10 mouse cellular contexts compared by ENCODE assay signal in genomic region chr6:141797837-141798236, GRCm38 (mm10). TPM values are rescaled to one million over a fixed set of nuclear protein-coding genes. Genes with fewer than 3 reads are reported as not detected.
A peak's percentile ranks its signal among the peaks of the same experiment; 100 is the strongest.
DNase-seq lines count a peak whose midpoint lies in the region; ATAC-seq and TF ChIP-seq lines count a peak whose summit lies in the region.
"Had no signal": no experiment of that assay in that cellular context is flagged by ENCODE, and none has a peak within 500 bp of the region (broad histone marks: within the 10 kb centered on the region; RNA-seq: fewer than 3 reads in every experiment).

No protein-coding gene starts in this region.

- intact Hi-C loops in left cerebral cortex, adult 2 months (cut with DNase I), result loop anchor here (5.0 kb wide), 1 partner anchor 311 kb away; no protein-coding TSS in a partner anchor

- 14% methylated on average over 1 of the region's 1 CpGs for WGBS in embryonic facial prominence, embryonic 14.5 days
- 21% methylated on average over 1 of the region's 1 CpGs for WGBS in intestine, embryonic 14.5 days
- WGBS in midbrain, postnatal 0 days, result 27% methylated on average over 1 of the region's 1 CpGs

- no peak overlapping the region for H3K4me2 ChIP-seq in embryonic facial prominence, embryonic 14.5 days (ENCODE audit: low read depth, low read length)
- H3K4me2 ChIP-seq in intestine, embryonic 14.5 days (ENCODE audit: low read length), result no peak overlapping the region
- no peak overlapping the region for H3K4me2 ChIP-seq in midbrain, postnatal 0 days (ENCODE audit: low read depth, low read length, poor library complexity, severe bottlenecking)
- H3K4me2 ChIP-seq: embryonic facial prominence, embryonic 15.5 days; limb, embryonic 15.5 days had no signal

- no peaks in the 10 kb centered on the region for H3K9me3 ChIP-seq in embryonic facial prominence, embryonic 14.5 days (ENCODE audit: control insufficient read depth, low read length)
- H3K9me3 ChIP-seq in intestine, embryonic 14.5 days (ENCODE audit: control insufficient read depth, low read length), result no peaks in the 10 kb centered on the region
- no peaks in the 10 kb centered on the region for H3K9me3 ChIP-seq in midbrain, postnatal 0 days (ENCODE audit: low read length)
- H3K9me3 ChIP-seq: embryonic facial prominence, embryonic 15.5 days; limb, embryonic 15.5 days had no signal

- DNase-seq in ES-CJ7 (ENCODE audit: low read depth, low spot score) (peak; percentile 83), R1 (ENCODE audit: low read depth, low spot score) (peak; percentile 76)
- DNase-seq in embryonic facial prominence, embryonic 14.5 days (ENCODE audit: low spot score), result peak; percentile 77
- DNase-seq in intestine, embryonic 14.5 days (ENCODE audit: low spot score), result peak; percentile 50
- DNase-seq in left cerebral cortex, adult 2 months (ENCODE audit: extremely low spot score in 1 of 2, low spot score in 2 of 2), result peak; percentile 11 to 14
- DNase-seq in midbrain, postnatal 0 days (ENCODE audit: low spot score), result peak; percentile 67
- no peak for DNase-seq in thymus, adult 18-20 months
- DNase-seq in gastrocnemius, postnatal 10 days, result no peak

- no peak overlapping the region for H3K27ac ChIP-seq in embryonic facial prominence, embryonic 14.5 days (replicated peaks; ENCODE audit: low read depth, low read length)
- no peak overlapping the region for H3K27ac ChIP-seq in intestine, embryonic 14.5 days (ENCODE audit: low read depth)
- no peak overlapping the region for H3K27ac ChIP-seq in left cerebral cortex, adult 2 months
- H3K27ac ChIP-seq in midbrain, postnatal 0 days (ENCODE audit: low read depth, low read length), result no peak overlapping the region
- H3K27ac ChIP-seq: embryonic facial prominence, embryonic 15.5 days; limb, embryonic 15.5 days had no signal

- no peak overlapping the region for H3K9ac ChIP-seq in embryonic facial prominence, embryonic 14.5 days (ENCODE audit: low read depth, low read length)
- no peak overlapping the region for H3K9ac ChIP-seq in intestine, embryonic 14.5 days (ENCODE audit: low read length)
- no peak overlapping the region for H3K9ac ChIP-seq in midbrain, postnatal 0 days (replicated peaks; ENCODE audit: low read length, poor library complexity, severe bottlenecking)
- H3K9ac ChIP-seq: embryonic facial prominence, embryonic 15.5 days; limb, embryonic 15.5 days had no signal

- H3K27me3 ChIP-seq in embryonic facial prominence, embryonic 14.5 days (replicated peaks; ENCODE audit: control insufficient read depth, insufficient read depth, low read length), result no peaks in the 10 kb centered on the region
- H3K27me3 ChIP-seq in intestine, embryonic 14.5 days (replicated peaks; ENCODE audit: control insufficient read depth, insufficient read depth, low read length), result no peaks in the 10 kb centered on the region
- no peaks in the 10 kb centered on the region for H3K27me3 ChIP-seq in midbrain, postnatal 0 days (ENCODE audit: insufficient read depth, low read length)
- H3K27me3 ChIP-seq: embryonic facial prominence, embryonic 15.5 days; limb, embryonic 15.5 days had no signal

- peak; percentile 65 for TF ChIP-seq CTCF in left cerebral cortex, adult 2 months (IDR thresholded peaks at IDR 0.05)
- TF ChIP-seq CTCF in midbrain, postnatal 0 days (IDR thresholded peaks at IDR 0.05), result peak; percentile 65

- no peak for ATAC-seq in embryonic facial prominence, embryonic 14.5 days (ENCODE audit: low read depth)
- 0 out of 2 replicates have a peak, but pooled peaks have one; percentile 36 for ATAC-seq in intestine, embryonic 14.5 days (replicated peaks; ENCODE audit: low FRiP score, low TSS enrichment, low read depth)
- ATAC-seq in midbrain, postnatal 0 days (ENCODE audit: low FRiP score), result no peak

- no peak overlapping the region for H3K4me3 ChIP-seq in embryonic facial prominence, embryonic 14.5 days (ENCODE audit: low read depth, low read length)
- no peak overlapping the region for H3K4me3 ChIP-seq in intestine, embryonic 14.5 days (ENCODE audit: low read depth, low read length)
- H3K4me3 ChIP-seq in left cerebral cortex, adult 2 months, result no peak overlapping the region
- H3K4me3 ChIP-seq in midbrain, postnatal 0 days (ENCODE audit: low read depth, low read length), result no peak overlapping the region
- H3K4me3 ChIP-seq: embryonic facial prominence, embryonic 15.5 days; limb, embryonic 15.5 days had no signal

- no peaks in the 10 kb centered on the region for H3K36me3 ChIP-seq in embryonic facial prominence, embryonic 14.5 days (ENCODE audit: control insufficient read depth, insufficient read depth, low read length)
- no peaks in the 10 kb centered on the region for H3K36me3 ChIP-seq in intestine, embryonic 14.5 days (ENCODE audit: control insufficient read depth, insufficient read depth, low read length)
- no peaks in the 10 kb centered on the region for H3K36me3 ChIP-seq in midbrain, postnatal 0 days (ENCODE audit: insufficient read depth, low read length)
- H3K36me3 ChIP-seq: embryonic facial prominence, embryonic 15.5 days; limb, embryonic 15.5 days had no signal

- no peaks in the 10 kb centered on the region for H3K4me1 ChIP-seq in embryonic facial prominence, embryonic 14.5 days (ENCODE audit: control insufficient read depth, insufficient read depth, low read length)
- no peaks in the 10 kb centered on the region for H3K4me1 ChIP-seq in intestine, embryonic 14.5 days (replicated peaks; ENCODE audit: control insufficient read depth, insufficient read depth, low read length)
- H3K4me1 ChIP-seq in midbrain, postnatal 0 days (ENCODE audit: insufficient read depth, low read length), result no peaks in the 10 kb centered on the region
- H3K4me1 ChIP-seq: embryonic facial prominence, embryonic 15.5 days; limb, embryonic 15.5 days had no signal

RNA-seq across cellular contexts. Expression of gene Gm5724, which starts 24.2 kb away (rescaled TPM):
- 0.13 TPM in 1 of 2 replicates, not detected in the other for polyA plus RNA-seq in embryonic facial prominence, embryonic 14.5 days (2014; fragmentation: Nextera tagmentation; extraction: Ambion mirVana)
- polyA plus RNA-seq in intestine, embryonic 14.5 days (2014; fragmentation: Nextera tagmentation; extraction: Ambion mirVana), result not detected in 2 replicates
- not detected for total RNA-seq in left cerebral cortex, adult 2 months (2021)
- total RNA-seq in midbrain, postnatal 0 days (2014; rRNA removed), result not detected in 2 replicates
- polyA plus RNA-seq in midbrain, postnatal 0 days (2015; fragmentation: Nextera tagmentation; extraction: Ambion mirVana), result not detected in 2 replicates
- total RNA-seq in gastrocnemius, postnatal 10 days (2021), result not detected

RNA-seq across cellular contexts. Expression of gene Slco1a4, which starts 58.2 kb away (rescaled TPM):
- 0.37 and 0.47 TPM in 2 replicates for polyA plus RNA-seq in embryonic facial prominence, embryonic 14.5 days (2014; fragmentation: Nextera tagmentation; extraction: Ambion mirVana)
- polyA plus RNA-seq in intestine, embryonic 14.5 days (2014; fragmentation: Nextera tagmentation; extraction: Ambion mirVana), result not detected in 2 replicates
- 10 to 100 TPM; 29.0 to 49.8 TPM for total RNA-seq in left cerebral cortex, adult 2 months (2021)
- total RNA-seq in midbrain, postnatal 0 days (2014; rRNA removed), result 1.8 and 2.6 TPM in 2 replicates
- polyA plus RNA-seq in midbrain, postnatal 0 days (2015; fragmentation: Nextera tagmentation; extraction: Ambion mirVana), result 1.8 and 3.1 TPM in 2 replicates
- total RNA-seq in gastrocnemius, postnatal 10 days (2021), result under 1 TPM; 0.19 to 0.34 TPM

Comparison
In these comparisons a context has a peak if more than half of its experiments do, and no peak if none do; other contexts are left out.
1. DNase-seq: peak in ES-CJ7 (single experiment), R1 (single experiment), embryonic facial prominence, embryonic 14.5 days (single experiment), intestine, embryonic 14.5 days (single experiment), left cerebral cortex, adult 2 months (2 of 2) and midbrain, postnatal 0 days (single experiment); none in thymus, adult 18-20 months (0 of 2) and gastrocnemius, postnatal 10 days (single experiment).